In genomic region chr3:52102601-52103530, GRCm38 (mm10) we compare ENCODE assay signal across 8 mouse cellular contexts. TPM values are rescaled to one million over a fixed set of nuclear protein-coding genes. Genes with fewer than 3 reads are reported as not detected.
DNase-seq lines count a peak whose midpoint lies in the region; ATAC-seq and TF ChIP-seq lines count a peak whose summit lies in the region.

No protein-coding gene starts in this region.

- no peaks in the 10 kb centered on the region for H3K27me3 ChIP-seq in cerebellum, adult 2 months (ENCODE audit: control insufficient read depth, insufficient read depth, low read length)
- H3K27me3 ChIP-seq in hindbrain, embryonic 13.5 days, result no peaks in the 10 kb centered on the region

- peak overlapping the region; percentile 72 for H3K27ac ChIP-seq in cerebellum, adult 2 months (ENCODE audit: insufficient read depth, low read length)
- H3K27ac ChIP-seq in hindbrain, embryonic 13.5 days, result peak overlapping the region; percentile 99

- H3K4me1 ChIP-seq in cerebellum, adult 2 months (ENCODE audit: control insufficient read depth, insufficient read depth, low read length), result no peaks in the 10 kb centered on the region; the same call in 1 of the 2 replicates
- peaks cover 16% of the 10 kb centered on the region for H3K4me1 ChIP-seq in hindbrain, embryonic 13.5 days (replicated peaks)

- H3K9ac ChIP-seq in hindbrain, embryonic 13.5 days, result peak overlapping the region; percentile 98

- TF ChIP-seq POLR2A in cerebellum, adult 2 months (IDR thresholded peaks at IDR 0.05; ENCODE audit: borderline replicate concordance, insufficient read depth, low read length), result peak; percentile 46

- 1% methylated on average over 52 of the region's 52 CpGs for WGBS in cerebellum, adult 2 months
- WGBS in hindbrain, embryonic 13.5 days, result under 1% methylated on average over 52 of the region's 52 CpGs

- peak; percentile 98 for DNase-seq in Muller cell, postnatal 12 days (ENCODE audit: inconsistent ontology term)
- DNase-seq in cerebellum, adult 2 months, result peak; percentile 76 to 79
- peak; percentile 67 to 73 for DNase-seq in frontal cortex, postnatal 10 days (ENCODE audit: low spot score in 2 of 2)
- peak; percentile 44 to 50 for DNase-seq in left cerebral cortex, adult 18-20 months (ENCODE audit: low spot score in 2 of 2)
- peak; percentile 88 to 92 for DNase-seq in lung, postnatal 4 days
- peak; percentile 70 for DNase-seq in retina, postnatal 7 days (ENCODE audit: low read depth, low spot score)
- DNase-seq in urinary bladder, adult 2 months (ENCODE audit: low spot score), result peak; percentile 74

- H3K4me3 ChIP-seq in cerebellum, adult 2 months (replicated peaks; ENCODE audit: insufficient read depth, low read depth, low read length), result peak overlapping the region; percentile 77
- peak overlapping the region; percentile 82 for H3K4me3 ChIP-seq in hindbrain, embryonic 13.5 days

- H3K9me3 ChIP-seq in hindbrain, embryonic 13.5 days, result no peaks in the 10 kb centered on the region

- peak overlapping the region; percentile 83 for H3K4me2 ChIP-seq in hindbrain, embryonic 13.5 days

- peak; percentile 83 for ATAC-seq in hindbrain, embryonic 13.5 days (ENCODE audit: low FRiP score)

- H3K36me3 ChIP-seq in hindbrain, embryonic 13.5 days, result no peaks in the 10 kb centered on the region

- no peak for TF ChIP-seq CTCF in cerebellum, adult 2 months (IDR thresholded peaks at IDR 0.05; ENCODE audit: borderline replicate concordance, insufficient read depth, low read depth, low read length)

RNA-seq across cellular contexts. Expression of gene Maml3, which starts 2.0 kb away (rescaled TPM):
- polyA plus RNA-seq in cerebellum, adult 2 months (2012; rRNA removed), result 6.5 and 7.8 TPM in 2 replicates
- polyA plus RNA-seq in hindbrain, embryonic 13.5 days (2015; fragmentation: Nextera tagmentation; extraction: Ambion mirVana), result 8.2 TPM in 2 replicates
- total RNA-seq in left cerebral cortex, adult 18-20 months (2021), result 1 to 10 TPM; 7.0 to 9.0 TPM
- 4.8 and 7.0 TPM in 2 replicates for polyA plus RNA-seq in urinary bladder, adult 2 months (2012; rRNA removed)

Comparison
In these comparisons a context has a peak if more than half of its experiments do, and no peak if none do; other contexts are left out.
1. Peak in every context shown above with its lines: DNase-seq, ATAC-seq, H3K4me3 ChIP-seq and H3K27ac ChIP-seq.
2. DNase-seq: peak in every context shown above with its lines; median percentile 98 in Muller cell, postnatal 12 days; 90 in lung, postnatal 4 days; 78 in cerebellum, adult 2 months; 74 in urinary bladder, adult 2 months; 70 in frontal cortex, postnatal 10 days; 70 in retina, postnatal 7 days; 47 in left cerebral cortex, adult 18-20 months.